Mouse (Mus musculus) liver, embryonic 11.5 days (tissue): Measurements from ENCODE around the gene Arl2bp. TPM values are rescaled to one million over a fixed set of nuclear protein-coding genes. Genes with fewer than 3 reads are reported as not detected.

Source experiments
- ATAC-seq: fragments of 200-750 bp; cut with Nextera tagmentation; replicated peaks from 2 replicates; pipeline ENCODE4 v1.8.0; 2017; ENCODE audit warnings: moderate number of reproducible peaks, mild to moderate bottlenecking, moderate TSS enrichment, moderate library complexity; ENCODE audit not compliant: low FRiP score
- DNase-seq: peaks from one replicate; pipeline ENCODE4 v3.0.0-alpha.2; 2017; ENCODE audit warnings: low spot score
- H3K27ac ChIP-seq: fragments of 300-500 bp; sonication (generic); 2 replicates; pipeline ENCODE4 v1.5.1; 2014; ENCODE audit warnings: mild to moderate bottlenecking, low read depth, low read length, control low read depth
- H3K27me3 ChIP-seq: fragments of 300-500 bp; sonication (generic); replicated peaks from 2 replicates; pipeline ENCODE4 v1.6.1; 2014; ENCODE audit warnings: low read length, mixed read lengths; ENCODE audit not compliant: control insufficient read depth, insufficient read depth
- H3K36me3 ChIP-seq: fragments of 300-500 bp; sonication (generic); 2 replicates; pipeline ENCODE4 v1.6.1; 2014; ENCODE audit warnings: mild to moderate bottlenecking, low read length, moderate library complexity, mixed read lengths; ENCODE audit not compliant: control insufficient read depth, insufficient read depth
- H3K4me1 ChIP-seq: fragments of 300-500 bp; sonication (generic); replicated peaks from 2 replicates; pipeline ENCODE4 v1.6.1; 2014; ENCODE audit warnings: low read length, mixed read lengths; ENCODE audit not compliant: control insufficient read depth, insufficient read depth
- H3K4me2 ChIP-seq: fragments of 300-500 bp; sonication (generic); 2 replicates; pipeline ENCODE4 v1.6.1; 2014; ENCODE audit warnings: mild to moderate bottlenecking, control low read depth, moderate library complexity
- H3K4me3 ChIP-seq: fragments of 300-500 bp; sonication (generic); 2 replicates; pipeline ENCODE4 v1.5.1; 2014; ENCODE audit warnings: low read depth, low read length, control low read depth
- H3K9ac ChIP-seq: fragments of 300-500 bp; sonication (generic); 2 replicates; pipeline ENCODE4 v1.6.1; 2014; ENCODE audit warnings: low read depth, low read length, control low read depth
- H3K9me3 ChIP-seq: fragments of 300-500 bp; sonication (generic); 2 replicates; pipeline ENCODE4 v1.6.1; 2016; ENCODE audit warnings: low read length, inconsistent platforms, mixed read lengths; ENCODE audit not compliant: control insufficient read depth
- WGBS: fragments of 180-500 bp; shearing (Covaris S2); extraction: QIAGEN DNeasy Blood & Tissue Kit; methylation state at CpG from one replicate; pipeline ENCODE4 v1.1.7; 2014; 5-methylcytosine and 5-hydroxymethylcytosine counted together
- polyA plus RNA-seq: library from polyadenylated mRNA; unstranded; fragments of >200 nt; fragmentation: Nextera tagmentation; extraction: Ambion mirVana; gene quantifications from 2 replicates; pipeline ENCODE4 v1.2.1, GENCODE M21; 2014

Arl2bp gene
- polyA plus RNA-seq, 1 experiment from 2014 or later: 28.8 TPM

DNA sequence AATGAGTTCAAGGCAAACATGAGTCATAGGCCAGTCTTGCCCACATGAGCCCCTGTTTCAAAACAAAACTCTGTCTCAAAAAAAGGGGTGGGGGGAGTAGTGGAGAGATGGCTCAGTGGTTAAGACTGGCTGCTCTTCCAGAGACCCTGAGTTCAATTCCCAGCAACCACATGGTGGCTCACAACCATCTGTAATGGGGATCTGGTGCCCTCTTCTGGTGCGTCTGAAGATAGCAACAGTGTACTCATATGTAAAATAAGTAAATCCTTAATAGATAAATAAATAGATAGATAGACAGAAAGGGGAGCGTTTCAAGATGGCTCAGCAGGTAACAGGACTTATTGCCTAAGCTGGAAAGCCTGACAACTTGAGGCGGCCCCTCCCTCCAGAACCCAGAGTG lies 14.0 kb downstream of the Arl2bp start:
- no peaks in the 10 kb centered on the region for H3K4me1 ChIP-seq
- H3K27me3 ChIP-seq: no peaks in the 10 kb centered on the region; the same call in 1 of the 2 replicates
- H3K9ac ChIP-seq: no peak overlapping the region
- ATAC-seq: no peak
- H3K36me3 ChIP-seq: no peaks in the 10 kb centered on the region
- DNase-seq: no peak
- no peak overlapping the region for H3K27ac ChIP-seq
- H3K4me2 ChIP-seq: no peak overlapping the region
- WGBS: 79% methylated on average over 3 of the region's 3 CpGs
- H3K4me3 ChIP-seq: no peak overlapping the region
- no peaks in the 10 kb centered on the region for H3K9me3 ChIP-seq

DNA sequence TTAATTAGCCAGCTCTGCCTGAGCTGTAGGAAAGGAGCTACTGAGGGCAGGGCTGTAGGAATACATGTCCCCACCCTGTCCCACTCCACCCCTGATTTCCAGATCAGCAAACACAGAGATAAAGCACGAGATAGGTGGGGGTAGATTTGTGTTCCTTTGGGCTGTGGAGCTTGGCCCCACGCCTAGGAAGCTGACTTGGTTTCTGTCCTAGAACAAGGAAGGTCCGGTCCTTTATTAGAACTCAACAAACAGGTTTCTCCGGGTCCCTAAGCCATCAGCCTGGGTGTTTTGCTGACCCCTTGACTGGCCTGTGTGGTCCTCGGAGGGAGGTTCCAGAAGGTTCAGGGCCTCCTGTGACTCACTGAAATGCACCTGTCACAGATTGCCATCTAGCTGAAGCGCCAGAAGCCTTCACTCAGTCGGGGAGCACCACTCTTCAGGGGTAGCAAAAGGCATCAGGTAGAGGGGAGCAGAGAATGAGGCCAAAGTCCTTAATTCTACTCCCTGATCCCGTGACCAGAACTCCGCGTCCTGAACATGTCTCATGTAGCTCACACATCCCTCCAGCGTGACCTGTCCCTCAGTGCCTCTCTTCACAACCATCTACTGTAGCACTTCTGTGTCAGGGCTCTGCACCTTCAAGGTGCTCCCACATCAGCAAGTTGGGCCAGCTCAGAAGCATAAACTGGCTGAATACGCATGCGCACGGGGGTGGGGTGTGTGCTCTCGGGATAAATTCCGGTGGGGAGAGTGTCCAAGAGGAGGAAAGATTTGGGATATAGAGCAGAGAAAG lies 16.5 kb downstream of the Arl2bp start:
- no peak overlapping the region for H3K27ac ChIP-seq
- no peak overlapping the region for H3K4me2 ChIP-seq
- no peaks in the 10 kb centered on the region for H3K36me3 ChIP-seq
- DNase-seq: no peak
- H3K9ac ChIP-seq: no peak overlapping the region
- H3K4me1 ChIP-seq: no peaks in the 10 kb centered on the region
- 76% methylated on average over 16 of the region's 16 CpGs for WGBS
- H3K4me3 ChIP-seq: no peak overlapping the region
- H3K9me3 ChIP-seq: no peaks in the 10 kb centered on the region
- H3K27me3 ChIP-seq: no peaks in the 10 kb centered on the region; the same call in 1 of the 2 replicates
- ATAC-seq: no peak

DNA sequence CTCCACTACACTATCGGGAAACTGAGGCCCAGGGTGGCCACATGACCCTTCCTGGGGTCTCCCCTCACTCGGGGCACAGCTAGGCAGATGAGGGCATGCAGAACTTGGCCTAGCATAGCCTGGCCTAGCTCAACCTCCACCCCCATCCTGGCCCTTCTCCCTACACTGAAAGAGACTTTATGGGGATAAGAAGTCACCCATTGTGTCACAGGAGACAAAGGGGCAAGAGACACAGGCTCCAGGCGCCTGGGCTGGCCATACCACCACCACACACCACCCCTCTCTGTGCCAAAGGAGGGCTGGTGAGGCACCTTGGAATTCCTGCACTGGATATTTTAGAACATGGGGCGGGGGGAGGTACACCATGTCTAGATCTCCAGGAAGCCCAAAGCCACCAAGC lies 17.9 kb downstream of the Arl2bp start:
- H3K9ac ChIP-seq: no peak overlapping the region
- H3K27ac ChIP-seq: no peak overlapping the region
- WGBS: 66% methylated on average over 4 of the region's 4 CpGs
- no peaks in the 10 kb centered on the region for H3K4me1 ChIP-seq
- no peak overlapping the region for H3K4me2 ChIP-seq
- no peaks in the 10 kb centered on the region; the same call in 1 of the 2 replicates for H3K27me3 ChIP-seq
- no peaks in the 10 kb centered on the region for H3K36me3 ChIP-seq
- no peaks in the 10 kb centered on the region for H3K9me3 ChIP-seq
- DNase-seq (no peak), ATAC-seq (no peak)
- H3K4me3 ChIP-seq: no peak overlapping the region

DNA sequence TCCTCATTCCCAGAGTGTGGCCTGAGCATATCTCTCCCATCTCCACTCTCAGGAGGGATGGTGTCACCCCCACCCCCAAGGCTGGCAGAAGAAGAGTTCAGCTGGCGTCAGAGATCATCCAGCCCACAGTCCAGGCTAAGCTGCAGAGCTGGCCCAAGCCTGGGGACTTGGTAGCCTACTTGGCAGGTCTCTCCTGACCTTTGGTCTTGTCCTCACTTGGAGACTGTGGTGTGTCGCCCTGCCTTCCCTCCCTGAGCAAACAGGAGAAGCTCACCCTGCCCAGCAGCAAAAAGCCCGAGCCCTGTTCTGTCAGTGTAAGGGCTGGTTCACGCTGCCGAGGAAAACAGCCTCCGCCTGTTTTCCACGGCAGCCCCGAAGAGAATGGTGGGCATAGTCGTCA lies 19.6 kb downstream of the Arl2bp start:
- H3K27ac ChIP-seq: no peak overlapping the region
- WGBS: 54% methylated on average over 9 of the region's 9 CpGs
- H3K4me3 ChIP-seq: no peak overlapping the region
- no peaks in the 10 kb centered on the region; the same call in 1 of the 2 replicates for H3K27me3 ChIP-seq
- no peak for ATAC-seq
- H3K4me1 ChIP-seq: no peaks in the 10 kb centered on the region
- no peaks in the 10 kb centered on the region for H3K36me3 ChIP-seq
- no peak overlapping the region for H3K4me2 ChIP-seq
- no peak for DNase-seq
- no peaks in the 10 kb centered on the region for H3K9me3 ChIP-seq
- no peak overlapping the region for H3K9ac ChIP-seq

DNA sequence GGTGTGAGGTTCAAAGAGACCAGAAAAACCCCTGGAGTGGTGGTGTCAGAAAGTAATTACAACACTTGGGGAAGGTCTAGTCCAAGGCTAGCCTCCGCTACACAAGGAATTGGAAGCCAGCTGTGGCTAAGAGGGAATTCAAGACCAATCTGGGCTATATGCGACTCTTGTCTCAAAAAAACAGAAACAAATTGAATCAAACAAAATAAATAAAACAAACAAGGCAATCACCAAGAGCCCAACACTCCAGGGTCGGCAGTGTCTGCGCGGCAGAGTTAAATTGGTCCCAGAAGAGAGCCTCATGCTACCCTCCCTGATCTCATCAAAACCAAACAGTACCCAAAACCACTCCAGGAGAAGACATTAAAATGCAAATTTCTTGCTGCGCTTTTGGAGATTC lies 28.3 kb downstream of the Arl2bp start:
- H3K27me3 ChIP-seq: peaks cover 58% of the 10 kb centered on the region
- H3K36me3 ChIP-seq: no peaks in the 10 kb centered on the region
- no peak overlapping the region for H3K27ac ChIP-seq
- DNase-seq (no peak), ATAC-seq (no peak)
- H3K9me3 ChIP-seq: no peaks in the 10 kb centered on the region
- WGBS: 8% methylated on average over 6 of the region's 6 CpGs
- H3K4me1 ChIP-seq: peaks cover 4% of the 10 kb centered on the region; the same call in 1 of the 2 replicates
- H3K4me3 ChIP-seq: no peak overlapping the region
- no peak overlapping the region for H3K4me2 ChIP-seq
- H3K9ac ChIP-seq: no peak overlapping the region

DNA sequence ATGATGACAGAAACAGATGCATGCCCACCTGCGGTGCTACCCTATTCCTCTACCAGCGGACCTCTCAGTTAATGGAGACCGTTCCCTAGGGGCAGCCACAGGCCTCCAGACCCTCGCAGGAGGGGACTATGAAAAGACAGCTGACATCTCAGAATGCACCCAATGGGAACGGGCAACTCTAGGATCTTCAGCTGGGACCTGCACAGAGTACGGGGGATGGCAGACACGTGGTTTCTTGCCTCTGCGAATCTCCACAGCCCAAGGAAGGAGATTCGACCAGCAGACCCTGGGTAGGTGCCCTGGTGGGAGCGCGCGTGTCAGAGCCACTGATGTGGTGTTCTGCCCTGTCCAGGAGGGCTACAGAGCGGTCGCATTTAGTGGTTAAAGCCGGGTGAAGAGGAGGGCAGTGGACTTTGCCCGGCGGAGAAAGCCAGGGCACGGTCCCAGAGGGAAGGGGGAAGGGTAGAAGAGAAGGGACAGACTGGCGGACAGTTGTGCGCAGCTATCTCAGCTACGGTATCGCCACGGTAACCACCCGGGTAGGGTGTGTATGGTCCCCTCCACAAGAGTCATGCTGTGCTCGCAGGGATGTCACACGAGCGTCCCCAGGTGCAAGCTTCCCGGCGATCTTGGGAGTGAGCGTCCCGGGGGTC lies 29.1 kb downstream of the Arl2bp start:
- Histone ChIP-seq H3K4me3 (peak overlapping the region; percentile 51), H3K36me3 (no peaks in the 10 kb centered on the region), H3K4me2 (peak overlapping the region; percentile 72), H3K4me1 (peaks cover 4% of the 10 kb centered on the region; the same call in 1 of the 2 replicates), H3K27me3 (peaks cover 58% of the 10 kb centered on the region), H3K9me3 (no peaks in the 10 kb centered on the region), H3K9ac (no peak overlapping the region), H3K27ac (no peak overlapping the region)
- 2% methylated on average over 31 of the region's 31 CpGs for whole genome bisulfite sequencing
- peak; percentile 41; the same call in 1 of the 2 replicates for ATAC-seq
- peak; percentile 50 for DNase-seq

DNA sequence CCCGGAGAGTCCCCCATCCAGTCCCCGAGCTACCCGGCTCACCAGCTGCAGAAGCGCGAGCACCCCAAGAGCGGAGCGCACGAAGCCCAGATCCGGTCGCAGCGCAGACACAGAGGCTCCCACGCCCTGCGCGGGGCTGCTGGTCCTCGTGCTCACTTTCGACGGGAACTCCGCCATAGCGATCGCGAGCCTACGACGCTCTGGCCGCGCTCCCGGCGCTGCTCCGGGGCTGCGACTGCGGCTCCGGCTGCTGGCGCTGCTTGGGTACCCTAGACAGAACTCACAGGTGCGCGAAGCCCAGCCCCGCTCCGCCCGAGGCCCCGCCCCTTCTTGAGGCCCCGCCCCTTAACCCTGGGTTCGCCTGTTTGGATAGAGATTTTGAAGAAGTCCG lies 29.6 kb downstream of the Arl2bp start, which contains the start of gene Pllp:
TSS of gene Pllp (minus strand) at position 285 of the 391 bp plus-strand sequence.
- ATAC-seq: peak; percentile 61
- Histone ChIP-seq H3K9me3 (no peaks in the 10 kb centered on the region), H3K36me3 (no peaks in the 10 kb centered on the region), H3K4me2 (peak within 1 kb of the TSS; percentile 72), H3K27ac (no peak within 1 kb of the TSS), H3K27me3 (peaks cover 58% of the 10 kb centered on the region), H3K9ac (no peak within 1 kb of the TSS), H3K4me3 (peak within 1 kb of the TSS; percentile 51), H3K4me1 (peaks cover 4% of the 10 kb centered on the region; the same call in 1 of the 2 replicates)
- under 1% methylated on average over 41 of the region's 41 CpGs for WGBS
- peak; percentile 60 for DNase-seq

DNA sequence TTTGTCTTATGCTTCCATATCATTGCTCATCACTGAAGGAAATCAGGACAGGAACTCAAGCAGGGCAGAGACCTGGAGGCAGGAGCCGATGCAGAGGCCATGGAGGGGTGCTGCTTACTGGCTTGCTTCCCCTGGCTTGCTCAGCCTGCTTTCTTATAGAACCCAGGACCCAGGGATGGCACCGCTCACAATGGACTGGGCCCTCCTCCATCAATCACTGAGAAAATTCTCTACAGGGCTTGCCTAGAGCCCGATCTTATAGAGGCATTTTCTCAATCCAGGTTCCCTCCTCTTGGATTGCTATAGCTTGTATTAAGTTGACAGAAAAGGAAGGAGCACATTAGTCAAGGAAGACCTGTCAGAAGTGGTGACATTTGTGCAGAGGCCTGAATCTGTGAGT lies 30.2 kb downstream of the Arl2bp start:
- no peaks in the 10 kb centered on the region for H3K36me3 ChIP-seq
- H3K9me3 ChIP-seq: no peaks in the 10 kb centered on the region
- H3K27me3 ChIP-seq: peaks cover 58% of the 10 kb centered on the region
- peak overlapping the region; percentile 72 for H3K4me2 ChIP-seq
- no peak for DNase-seq
- H3K27ac ChIP-seq: no peak overlapping the region
- H3K9ac ChIP-seq: no peak overlapping the region
- no peak for ATAC-seq
- 50% methylated on average over 3 of the region's 3 CpGs for WGBS
- H3K4me3 ChIP-seq: no peak overlapping the region
- peaks cover 4% of the 10 kb centered on the region; the same call in 1 of the 2 replicates for H3K4me1 ChIP-seq
